Mouse (Mus musculus): ENCODE results near the gene Itga2b. TPM values are rescaled to one million over a fixed set of nuclear protein-coding genes. Genes with fewer than 3 reads are reported as not detected.
A peak's percentile ranks its signal among the peaks of the same experiment; 100 is the strongest.

Itga2b gene
- polyA plus RNA-seq, 1 experiment from 2014 or later, result 1.9 TPM

DNA sequence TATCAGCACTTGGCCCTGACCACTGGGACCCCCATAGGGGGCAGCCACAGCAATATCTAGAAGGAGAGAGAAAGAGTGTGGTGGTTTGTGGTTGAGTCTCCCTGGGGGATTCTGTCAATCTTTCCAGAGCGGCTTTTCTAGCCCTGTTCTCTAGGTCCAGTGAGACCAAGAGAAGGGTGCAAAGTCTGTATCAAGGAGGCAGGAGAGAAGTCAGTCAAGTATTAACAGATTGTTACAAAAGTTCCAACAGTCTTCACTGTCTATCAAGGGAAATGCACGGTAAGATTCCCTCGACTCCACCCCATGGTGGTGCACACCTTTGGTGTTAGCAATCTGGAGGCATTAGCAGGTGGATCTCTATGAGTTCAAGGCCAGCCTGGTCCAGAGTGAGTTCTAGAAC is 8.2 kb downstream of the Itga2b start:
- no peaks in the 10 kb centered on the region for H3K27me3 ChIP-seq
- in situ Hi-C loops (cut with MboI; ENCODE audit: low pct_unique_long_range_greater_than_20kb), result no loop called here
- ATAC-seq (no peak), DNase-seq (ENCODE audit: low read depth, low spot score) (no peak)
- POLR2A ChIA-PET, result no interaction called here
- CTCF ChIA-PET, result no interaction called here
- no peak for TF ChIP-seq CTCF (IDR thresholded peaks at IDR 0.05)

DNA sequence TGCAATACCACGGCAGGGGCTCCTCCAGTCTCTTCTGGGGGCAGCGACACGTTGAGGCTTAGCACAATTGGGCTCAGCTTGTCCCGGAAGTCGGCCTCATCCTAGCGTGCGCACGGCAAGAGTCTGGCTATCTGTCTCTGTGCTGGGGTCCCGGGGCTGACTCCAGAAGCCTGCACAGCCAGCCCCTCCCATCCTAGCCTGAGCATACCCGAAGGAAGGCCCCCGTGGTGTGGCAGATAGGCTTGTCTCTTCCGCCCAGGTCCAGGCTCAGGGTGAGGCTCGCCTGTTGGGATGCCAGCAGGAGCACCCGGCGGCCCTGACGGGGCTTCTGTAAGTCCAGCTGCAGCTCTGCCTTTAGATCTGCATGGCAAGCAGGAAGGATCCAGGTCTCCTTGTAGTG is 9.4 kb downstream of the Itga2b start:
- ATAC-seq (no peak), DNase-seq (ENCODE audit: low read depth, low spot score) (no peak)
- TF ChIP-seq CTCF (IDR thresholded peaks at IDR 0.05), result no peak
- no peaks in the 10 kb centered on the region for H3K27me3 ChIP-seq
- ChIA-PET CTCF (interaction anchor here (1.1 kb wide), 1 partner anchor 14 kb away, joined by 3 read pairs; no protein-coding TSS in a partner anchor), POLR2A (no interaction called here)
- in situ Hi-C loops (cut with MboI; ENCODE audit: low pct_unique_long_range_greater_than_20kb), result no loop called here

DNA sequence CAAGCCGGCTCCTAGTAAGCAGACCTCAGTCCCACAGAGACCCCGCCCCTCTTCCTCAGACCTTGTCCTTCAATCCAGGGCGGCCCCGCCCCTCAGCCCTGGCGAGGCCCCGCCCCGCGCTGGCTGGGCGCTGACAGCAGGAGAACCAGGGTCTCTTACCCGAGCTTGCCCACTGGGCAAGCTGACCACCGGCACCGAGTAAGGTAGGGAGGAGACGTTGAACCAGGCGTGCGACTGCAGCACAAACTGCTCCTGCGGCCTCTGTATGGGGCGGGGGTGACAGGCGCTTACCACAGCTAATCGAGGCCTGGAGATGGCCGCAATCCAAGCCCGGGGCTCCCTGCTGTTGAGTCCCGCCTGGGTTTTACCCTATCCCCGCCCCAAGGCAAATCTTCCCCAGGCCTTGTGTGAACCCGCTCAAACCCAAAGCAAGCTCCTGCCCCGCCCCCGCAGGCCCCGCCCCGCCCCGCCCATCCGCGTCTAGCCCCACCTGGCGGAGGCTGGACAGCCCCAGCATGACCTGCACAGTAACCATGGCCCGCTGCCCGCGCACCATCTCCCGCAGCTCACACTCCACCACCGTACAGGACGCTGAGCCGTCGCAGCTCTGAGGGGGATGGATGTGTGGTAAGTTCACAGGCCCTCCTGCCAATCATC is 14.1 kb downstream of the Itga2b start:
- peak; percentile 66 for ATAC-seq
- TF ChIP-seq CTCF (IDR thresholded peaks at IDR 0.05), result no peak
- DNase-seq (ENCODE audit: low read depth, low spot score), result no peak
- POLR2A ChIA-PET, result no interaction called here
- H3K27me3 ChIP-seq, result peaks cover 9% of the 10 kb centered on the region
- in situ Hi-C loops (cut with MboI; ENCODE audit: low pct_unique_long_range_greater_than_20kb), result no loop called here
- CTCF ChIA-PET, result interaction anchor here (1.2 kb wide), 1 partner anchor 8 kb away, joined by 3 read pairs; the partner anchor contains the start of gene Fam171a2

DNA sequence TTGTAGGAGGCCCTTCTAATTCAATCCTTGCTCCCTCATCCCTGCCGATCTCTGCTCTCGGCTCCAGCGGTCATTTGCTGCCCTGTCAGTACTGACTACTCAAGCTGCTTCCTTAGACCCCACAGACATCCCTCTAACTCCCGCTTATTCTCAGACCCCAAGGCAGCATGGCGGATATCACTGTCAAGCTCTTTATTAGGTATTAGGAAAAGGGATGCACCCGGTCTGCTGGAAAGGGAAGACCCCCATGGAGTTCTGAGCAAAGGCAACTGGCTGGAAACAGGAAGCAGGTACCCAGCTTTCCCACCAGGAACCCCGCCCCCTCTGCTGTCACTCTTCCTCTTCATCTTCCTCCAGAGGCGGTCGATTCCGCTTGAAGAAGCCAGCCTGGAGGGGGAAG is 16.8 kb downstream of the Itga2b start:
- in situ Hi-C loops (cut with MboI; ENCODE audit: low pct_unique_long_range_greater_than_20kb), result no loop called here
- no peak for DNase-seq (ENCODE audit: low read depth, low spot score)
- ChIA-PET POLR2A (no interaction called here), CTCF (no interaction called here)
- H3K27me3 ChIP-seq, result peaks cover 9% of the 10 kb centered on the region
- no peak for TF ChIP-seq CTCF (IDR thresholded peaks at IDR 0.05)
- no peak for ATAC-seq

DNA sequence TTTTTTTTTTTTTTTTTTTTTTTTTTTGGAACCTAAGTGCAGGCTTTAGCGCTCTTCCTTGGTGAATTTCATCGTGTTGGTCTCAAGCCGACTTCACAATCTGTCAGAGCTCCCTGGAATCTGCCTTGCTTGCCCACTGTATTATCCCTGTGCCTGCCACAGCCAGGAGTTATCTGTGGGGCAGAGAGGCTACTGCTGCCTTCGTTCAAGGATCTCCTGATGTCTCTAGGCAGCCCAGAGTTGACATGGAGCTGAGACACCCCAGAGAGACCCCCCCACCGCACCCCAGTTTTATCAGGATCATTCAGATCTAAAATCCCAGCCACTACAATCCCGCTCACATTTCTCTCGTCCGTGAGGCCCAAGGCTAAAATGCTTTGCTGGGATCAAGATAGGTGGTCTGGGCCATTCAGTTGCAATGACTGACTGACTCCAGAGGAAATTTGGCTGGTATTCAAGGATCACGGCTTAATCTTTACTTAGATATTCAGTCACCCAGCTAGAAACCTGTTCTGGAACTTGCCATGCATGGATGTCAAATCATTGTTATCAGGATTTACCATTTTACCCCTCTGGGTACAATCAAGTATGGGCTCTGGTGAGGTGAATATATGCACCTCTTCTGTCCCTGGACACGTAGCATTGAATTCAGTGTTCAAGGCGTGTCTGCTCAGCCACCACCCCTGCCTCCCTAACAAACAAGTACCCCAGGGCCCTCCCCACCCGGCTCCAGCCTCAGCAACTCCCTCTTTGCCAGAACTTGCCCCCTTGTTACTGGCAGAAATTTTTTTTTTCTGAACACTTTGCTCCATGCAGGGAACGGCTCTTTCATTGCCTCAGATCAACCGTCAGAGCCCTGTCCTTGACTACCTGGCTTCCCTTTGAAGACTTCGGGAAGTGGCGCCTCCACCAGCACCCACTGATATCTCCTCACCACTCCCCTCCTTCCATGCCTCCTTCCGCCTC is 20.6 kb downstream of the Itga2b start:
- ChIA-PET POLR2A (no interaction called here), CTCF (no interaction called here)
- no peak for ATAC-seq
- in situ Hi-C loops (cut with MboI; ENCODE audit: low pct_unique_long_range_greater_than_20kb), result no loop called here
- no peak for DNase-seq (ENCODE audit: low read depth, low spot score)
- H3K27me3 ChIP-seq, result peaks cover 9% of the 10 kb centered on the region
- TF ChIP-seq CTCF (IDR thresholded peaks at IDR 0.05), result no peak

DNA sequence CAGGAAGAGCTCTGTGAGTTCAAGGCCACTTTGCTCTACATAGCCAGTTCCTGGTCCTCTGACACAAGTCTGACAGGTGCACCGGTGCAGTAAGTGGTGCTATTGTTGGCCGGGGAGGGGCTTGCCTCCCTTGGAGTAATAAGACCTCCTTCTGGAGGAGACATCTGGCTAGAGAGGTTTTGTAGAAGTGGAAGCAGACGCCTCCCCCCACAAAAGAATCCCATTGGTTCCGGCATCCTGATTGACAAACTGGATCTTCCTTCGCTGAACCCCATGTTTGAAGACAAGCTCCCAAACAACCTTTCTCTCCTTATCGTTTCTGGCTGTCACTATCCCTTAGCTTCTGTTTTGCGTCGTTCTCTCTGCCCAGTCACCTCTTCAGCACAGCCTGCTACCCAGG is 21.6 kb downstream of the Itga2b start:
- CTCF ChIA-PET, result interaction anchor here (1.1 to 1.7 kb wide), 3 partner anchors 7 to 25 kb away, joined by 3 to 9 read pairs (median 4); no protein-coding TSS in a partner anchor
- no peak for TF ChIP-seq CTCF (IDR thresholded peaks at IDR 0.05)
- DNase-seq (ENCODE audit: low read depth, low spot score), result no peak
- in situ Hi-C loops (cut with MboI; ENCODE audit: low pct_unique_long_range_greater_than_20kb), result no loop called here
- ATAC-seq, result no peak
- peaks cover 4% of the 10 kb centered on the region for H3K27me3 ChIP-seq
- POLR2A ChIA-PET, result interaction anchor here (1.3 kb wide), 1 partner anchor 155 kb away, joined by 3 read pairs; no protein-coding TSS in a partner anchor

DNA sequence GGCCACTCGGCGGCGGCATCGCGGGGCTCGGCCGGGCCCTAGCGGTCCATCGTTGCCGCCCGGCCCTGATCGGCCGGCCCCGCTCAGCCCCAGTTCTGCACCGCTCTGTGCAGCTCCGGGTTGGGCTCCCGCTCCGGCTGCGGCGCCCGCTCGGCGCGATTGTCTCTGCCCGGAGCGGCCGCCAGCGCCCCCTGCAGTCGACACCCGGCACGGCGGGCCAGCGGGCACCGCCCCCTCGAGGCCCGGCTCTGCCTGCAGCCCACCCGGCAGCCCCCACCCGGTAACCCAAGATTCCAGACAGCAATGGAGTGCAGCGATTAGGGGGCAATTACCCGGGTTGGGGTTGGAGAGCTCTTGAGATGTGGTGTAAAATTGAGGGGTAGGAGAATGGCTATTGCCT is 22.4 kb downstream of the Itga2b start, which contains the start of gene Fam171a2:
TSS of gene Fam171a2 (minus strand) at position 186 of the 400 bp plus-strand sequence.
- H3K27me3 ChIP-seq, result peaks cover 4% of the 10 kb centered on the region
- ChIA-PET CTCF (interaction anchor here (0.9 to 2.9 kb wide), 6 partner anchors 8 to 25 kb away, joined by 3 to 11 read pairs (median 4); partner anchors contain the start of gene Grn), POLR2A (interaction anchor here (1.0 to 1.3 kb wide), 2 partner anchors 17 to 154 kb away, joined by 3 read pairs; partner anchors contain the start of gene Grn)
- in situ Hi-C loops (cut with MboI; ENCODE audit: low pct_unique_long_range_greater_than_20kb), result no loop called here
- DNase-seq (ENCODE audit: low read depth, low spot score) (no peak), ATAC-seq (peak; percentile 60)
- no peak for TF ChIP-seq CTCF (IDR thresholded peaks at IDR 0.05)

DNA sequence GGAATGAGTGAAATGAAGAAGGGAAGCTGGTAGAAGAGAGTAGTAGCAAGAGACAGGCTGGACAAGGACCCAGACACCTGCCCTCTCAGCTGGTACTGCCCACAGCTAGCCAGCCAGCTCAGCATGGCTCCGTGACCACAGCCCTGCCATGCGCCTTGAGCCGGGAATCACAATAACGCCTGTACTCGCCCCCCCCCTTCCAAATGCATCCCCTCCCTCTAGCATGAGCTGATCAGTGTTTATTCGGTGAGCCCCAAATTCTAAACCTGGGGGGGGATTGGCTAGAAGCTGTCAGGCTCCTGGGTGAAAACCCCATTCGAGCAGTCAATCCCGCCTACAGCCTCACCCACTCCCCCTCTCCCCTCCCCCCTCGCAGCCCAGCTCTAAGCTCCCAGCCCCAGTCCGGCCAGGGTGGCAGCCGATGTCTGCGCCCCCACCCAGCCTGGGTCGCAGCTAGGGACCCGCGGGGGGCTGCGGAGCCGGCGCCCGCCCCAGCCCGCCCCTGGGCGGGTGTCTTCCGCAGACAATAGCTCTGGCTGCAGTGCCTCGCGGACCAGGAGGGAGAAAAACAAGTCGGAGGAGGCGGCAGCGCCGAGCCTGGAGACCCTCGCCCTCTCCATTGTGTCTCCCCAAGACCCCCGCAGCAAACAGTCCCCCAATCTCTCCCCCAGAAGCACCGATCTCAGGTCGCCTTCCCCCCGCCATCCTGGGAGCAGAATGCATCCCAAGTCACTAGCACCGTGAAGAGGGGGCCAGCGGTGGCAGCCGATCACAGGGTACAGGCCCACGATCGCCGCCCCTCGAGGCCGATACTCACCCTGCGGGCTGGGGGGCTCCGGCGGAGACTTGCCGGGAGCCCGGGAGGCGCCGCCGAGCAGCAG is 23.1 kb downstream of the Itga2b start:
- H3K27me3 ChIP-seq, result no peaks in the 10 kb centered on the region
- no peak for DNase-seq (ENCODE audit: low read depth, low spot score)
- TF ChIP-seq CTCF (IDR thresholded peaks at IDR 0.05), result no peak
- peak; percentile 9 for ATAC-seq
- POLR2A ChIA-PET, result interaction anchor here (1.0 to 2.0 kb wide), 4 partner anchors 17 to 39 kb away, joined by 3 to 6 read pairs (median 4); partner anchors contain the start of genes Grn and Slc25a39
- in situ Hi-C loops (cut with MboI; ENCODE audit: low pct_unique_long_range_greater_than_20kb), result no loop called here
- CTCF ChIA-PET, result interaction anchor here (0.8 to 2.9 kb wide), 8 partner anchors 9 to 131 kb away, joined by 3 to 11 read pairs (median 4); partner anchors contain the start of gene Grn

DNA sequence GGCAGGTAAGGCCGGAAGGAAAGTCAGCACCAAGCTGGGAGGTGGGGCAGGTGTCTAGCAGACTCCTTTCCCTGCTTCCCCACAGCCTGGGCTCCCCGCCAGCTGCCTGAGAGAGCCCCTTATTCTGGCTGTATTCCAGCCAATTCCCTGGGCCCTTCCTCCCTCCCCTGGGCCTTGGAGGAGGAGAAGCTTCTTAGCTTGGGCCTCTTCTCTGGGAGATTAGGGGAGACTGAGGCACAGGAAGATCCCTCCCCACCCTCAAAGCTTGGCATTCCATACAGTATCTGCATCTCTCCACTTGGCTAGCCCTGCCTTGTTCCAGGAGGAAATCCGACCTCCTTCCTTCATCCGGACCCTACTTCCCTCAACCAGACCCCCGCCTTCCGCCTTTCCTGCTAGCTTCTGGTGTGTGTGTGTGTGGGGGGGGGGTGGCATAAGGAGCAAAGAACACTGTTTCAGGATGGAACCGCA is 24.0 kb downstream of the Itga2b start:
- TF ChIP-seq CTCF (IDR thresholded peaks at IDR 0.05), result no peak
- H3K27me3 ChIP-seq, result no peaks in the 10 kb centered on the region
- ATAC-seq, result no peak
- no peak for DNase-seq (ENCODE audit: low read depth, low spot score)
- CTCF ChIA-PET, result interaction anchor here (1.1 to 2.9 kb wide), 4 partner anchors 11 to 198 kb away, joined by 3 to 11 read pairs (median 5); no protein-coding TSS in a partner anchor
- POLR2A ChIA-PET, result interaction anchor here (0.7 to 2.0 kb wide), 5 partner anchors 9 to 38 kb away, joined by 3 to 6 read pairs (median 4); partner anchors contain the start of gene Slc25a39
- in situ Hi-C loops (cut with MboI; ENCODE audit: low pct_unique_long_range_greater_than_20kb), result no loop called here
